Mouse (Mus musculus): ENCODE data around the gene Igsf8. TPM values are rescaled to one million over a fixed set of nuclear protein-coding genes. Genes with fewer than 3 reads are reported as not detected.

Igsf8 gene
- total RNA-seq, 2 experiments from 2014 or later: 45.3 to 55.6 TPM

GRCm38 (mm10) chr1:172302311-172302710 lies 40.9 kb downstream of the Igsf8 start:
- no peak for DNase-seq (ENCODE audit: low spot score in 2 of 2)

GRCm38 (mm10) chr1:172302851-172303250 lies 41.4 kb downstream of the Igsf8 start:
- no peak for DNase-seq (ENCODE audit: low spot score in 2 of 2)

GRCm38 (mm10) chr1:172304443-172304842 lies 43.0 kb downstream of the Igsf8 start:
- DNase-seq (ENCODE audit: low spot score in 2 of 2): no peak

GRCm38 (mm10) chr1:172305153-172305552 lies 43.7 kb downstream of the Igsf8 start:
- no peak for DNase-seq (ENCODE audit: low spot score in 2 of 2)

DNA sequence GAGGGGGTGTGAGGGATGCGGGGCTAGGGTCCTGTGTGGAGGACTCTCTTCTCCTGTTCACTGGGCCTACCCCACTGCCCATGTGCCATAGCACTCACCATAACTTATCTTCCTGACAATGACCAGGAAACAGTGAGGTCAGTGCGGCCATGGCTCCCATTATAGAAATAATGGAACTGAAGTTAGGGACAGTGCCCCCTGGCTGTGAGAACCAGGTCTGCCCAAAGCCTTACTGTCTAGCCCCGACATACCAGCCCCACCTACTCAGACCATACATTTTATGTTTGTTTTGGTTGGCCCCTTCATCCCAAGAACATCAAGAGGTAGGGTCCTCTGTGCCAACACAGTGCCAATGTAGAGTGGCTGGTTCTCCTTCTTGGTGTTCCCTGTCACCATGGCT lies 44.2 kb downstream of the Igsf8 start:
- no peak for DNase-seq (ENCODE audit: low spot score in 2 of 2)

DNA sequence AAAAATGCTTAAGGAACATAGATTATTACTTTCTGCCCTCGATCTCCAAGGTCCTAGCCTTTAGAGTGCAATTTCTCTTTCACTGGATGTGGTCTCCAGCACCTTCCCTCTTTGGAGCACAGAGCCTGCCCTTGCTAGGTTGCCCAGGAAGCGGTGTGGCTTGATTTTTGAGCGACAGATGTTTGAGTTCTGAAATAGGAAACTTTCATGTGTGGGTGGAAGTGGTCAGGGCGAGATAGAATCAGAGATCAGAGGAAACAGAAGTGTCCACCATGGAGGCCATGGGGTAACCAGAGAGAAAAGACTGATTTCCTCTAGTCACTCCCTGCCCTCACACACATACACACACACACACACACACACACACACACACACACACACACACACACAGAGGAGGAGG lies 44.8 kb downstream of the Igsf8 start:
- DNase-seq (ENCODE audit: low spot score in 2 of 2): no peak

- DNase-seq (ENCODE audit: low spot score in 2 of 2): no peak
These were observed 45.4 kb downstream of the Igsf8 start for GRCm38 (mm10) chr1:172306885-172307284.

- no peak for DNase-seq (ENCODE audit: low spot score in 2 of 2)
These were observed 46.5 kb downstream of the Igsf8 start for GRCm38 (mm10) chr1:172307936-172308335.

DNA sequence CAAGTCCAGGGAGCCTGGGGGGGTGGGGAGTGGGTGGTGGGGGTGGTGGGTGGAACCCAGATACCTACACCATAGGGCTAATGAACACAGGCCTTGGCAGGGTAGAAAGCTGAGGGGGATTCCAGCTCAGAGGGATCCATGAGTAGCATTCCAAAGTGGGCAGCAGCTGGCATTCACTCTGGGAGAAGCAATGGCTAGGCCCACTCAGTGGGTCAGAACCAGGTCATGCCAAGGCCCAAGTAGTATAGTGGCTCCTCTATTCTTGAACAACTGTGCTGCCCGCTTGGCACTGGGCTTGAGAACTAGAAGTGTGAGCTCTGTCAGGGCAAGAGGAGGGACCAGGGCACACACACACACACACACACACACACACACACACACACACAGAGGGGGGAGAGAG lies 47.0 kb downstream of the Igsf8 start:
- no peak for DNase-seq (ENCODE audit: low spot score in 2 of 2)

DNA sequence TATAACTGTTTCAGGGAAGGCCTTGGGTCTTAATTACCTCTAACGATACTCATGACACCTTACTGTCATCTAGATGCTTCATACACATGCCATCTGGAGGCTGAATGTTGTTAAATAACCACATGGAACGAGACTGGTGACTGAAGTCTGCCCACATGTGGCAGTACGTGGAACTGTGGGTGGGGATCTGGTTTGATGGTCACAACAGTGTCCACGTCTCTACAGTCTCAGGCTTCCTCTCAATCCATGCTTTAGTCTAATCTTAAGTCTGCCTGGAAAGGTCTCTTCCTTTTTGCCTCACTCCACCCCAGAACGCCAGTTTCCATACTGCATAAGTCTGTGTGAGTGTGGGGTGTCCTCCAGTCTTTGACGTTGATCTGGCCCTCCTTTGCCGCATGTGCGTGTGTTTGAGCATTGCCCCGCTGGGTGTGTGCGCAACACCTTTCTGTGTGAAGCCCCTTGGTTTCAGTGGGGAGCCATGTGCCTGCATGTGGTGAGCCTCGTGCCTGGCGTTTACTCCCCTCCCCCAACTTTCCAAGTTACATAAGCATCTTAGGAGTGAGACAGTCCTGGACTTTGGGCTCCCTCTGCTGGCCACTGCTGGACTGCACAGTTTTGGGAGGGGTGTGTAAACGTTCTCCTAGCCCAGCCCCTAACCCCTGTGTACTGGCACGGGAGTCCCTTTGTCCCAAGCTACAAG lies 48.4 kb downstream of the Igsf8 start:
- peak; percentile 75 to 90 for DNase-seq (ENCODE audit: low spot score in 2 of 2)

GRCm38 (mm10) chr1:172311248-172311906 lies 49.9 kb downstream of the Igsf8 start:
- DNase-seq (ENCODE audit: low spot score in 2 of 2): peak in 1 of 2 experiments; percentile 40

DNA sequence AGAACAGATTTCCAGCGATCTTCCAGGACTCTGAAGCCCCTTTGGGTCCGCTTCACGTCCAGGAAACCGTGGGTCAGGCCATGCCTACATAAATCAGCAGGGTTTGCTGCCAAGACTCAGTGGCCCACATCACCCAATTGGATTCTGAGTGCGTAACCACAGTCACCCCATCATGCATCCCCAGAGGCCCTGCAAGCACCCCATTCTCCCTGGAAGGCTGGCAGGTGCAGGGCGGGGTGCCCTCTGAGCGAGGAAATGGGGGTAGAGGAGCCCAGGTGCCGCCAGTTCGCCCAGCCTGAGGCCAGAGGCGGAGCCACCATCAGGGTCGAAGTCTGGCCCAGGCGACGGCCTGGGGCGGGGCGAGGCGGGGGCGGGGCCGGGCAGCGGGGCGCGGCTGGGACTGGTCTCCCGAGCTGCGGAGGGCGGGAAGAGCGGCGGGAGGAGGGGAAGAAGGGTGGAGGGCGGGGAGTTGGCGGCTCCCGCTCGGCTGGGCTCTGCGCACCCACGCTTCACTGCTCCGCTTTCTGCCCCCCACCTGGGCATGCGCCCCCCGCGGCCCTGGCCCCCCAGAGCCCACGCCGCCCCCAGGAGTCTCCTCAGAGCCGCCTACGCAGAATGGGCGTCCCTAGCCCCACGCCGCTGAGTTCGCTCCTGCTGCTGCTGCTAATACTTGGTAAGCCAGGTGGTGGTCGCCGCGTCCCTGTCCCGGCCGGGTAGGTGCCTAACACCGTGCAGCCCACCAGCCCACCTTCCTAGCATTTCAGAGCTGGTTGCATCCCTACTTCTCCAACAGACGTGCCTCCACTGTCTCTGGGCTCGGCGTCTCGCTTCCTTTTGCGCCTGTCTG lies 50.7 kb downstream of the Igsf8 start:
- peak; percentile 79 to 87 for DNase-seq (ENCODE audit: low spot score in 2 of 2)

- DNase-seq (ENCODE audit: low spot score in 2 of 2): peak in 1 of 2 experiments; percentile 24
These were observed 51.5 kb downstream of the Igsf8 start for GRCm38 (mm10) chr1:172312768-172313561.

DNA sequence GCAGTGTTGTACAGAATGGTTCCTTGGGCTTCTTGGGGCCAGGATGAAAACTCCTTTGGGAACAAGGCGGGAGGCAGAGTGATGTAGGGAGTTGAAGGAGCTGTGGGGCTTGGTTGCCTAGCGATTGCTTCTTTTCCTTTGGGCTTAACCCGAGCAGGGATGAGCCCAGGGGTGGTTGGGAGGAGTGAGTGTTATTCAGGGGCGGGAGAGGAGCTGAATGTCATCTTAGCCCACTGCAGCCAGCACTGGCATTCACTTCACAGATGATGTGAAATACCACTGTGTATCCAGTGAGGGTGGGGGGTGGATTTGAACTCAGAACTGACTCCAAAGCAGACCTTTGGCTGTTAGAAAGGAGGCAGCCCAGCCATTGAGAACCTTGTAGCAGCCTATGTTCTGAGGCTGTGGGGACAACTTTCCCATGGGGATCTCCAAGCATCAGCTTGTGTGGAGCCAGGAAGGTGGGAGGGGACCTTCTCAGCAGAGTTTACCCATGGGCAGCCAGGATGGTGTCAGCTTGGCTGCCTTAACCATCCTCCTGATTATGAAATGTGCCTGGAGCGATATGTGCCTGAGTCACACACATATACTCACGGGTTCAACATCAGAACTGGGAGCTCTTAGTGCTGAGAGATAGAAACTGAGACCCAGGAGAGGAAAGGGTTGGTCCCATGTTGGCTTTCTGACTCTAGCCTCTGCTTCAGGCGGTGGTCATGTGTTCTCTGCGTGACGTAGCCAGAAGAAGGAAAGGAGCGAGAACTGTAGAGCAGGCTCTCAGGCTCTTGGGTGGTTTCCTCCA lies 52.4 kb downstream of the Igsf8 start:
- no peak for DNase-seq (ENCODE audit: low spot score in 2 of 2)

DNA sequence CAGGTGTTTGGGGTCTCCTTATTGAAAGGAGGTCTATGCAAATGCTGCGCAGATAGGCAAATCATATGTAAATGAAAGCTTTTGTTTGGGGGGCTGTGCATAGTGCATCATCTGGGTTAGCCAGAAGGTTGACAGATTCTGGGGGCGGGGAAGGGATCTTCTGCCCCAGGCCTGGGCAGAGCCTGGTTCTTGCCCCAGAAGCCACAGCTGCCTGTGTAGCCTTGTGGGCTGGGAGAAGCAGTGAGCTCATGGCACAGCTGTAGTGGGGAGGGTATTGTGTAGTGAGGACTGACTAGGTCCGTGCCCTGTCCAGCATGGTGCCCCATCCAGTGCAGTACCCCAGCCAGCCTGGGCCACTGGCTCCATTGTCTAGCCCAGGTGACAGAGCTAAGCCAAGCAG lies 53.5 kb downstream of the Igsf8 start:
- DNase-seq (ENCODE audit: low spot score in 2 of 2): no peak

GRCm38 (mm10) chr1:172317431-172317830 lies 56.0 kb downstream of the Igsf8 start:
- no peak for DNase-seq (ENCODE audit: low spot score in 2 of 2)

GRCm38 (mm10) chr1:172317946-172318345 lies 56.5 kb downstream of the Igsf8 start:
- DNase-seq (ENCODE audit: low spot score in 2 of 2): no peak

GRCm38 (mm10) chr1:172318424-172319035 lies 57.1 kb downstream of the Igsf8 start:
- no peak for DNase-seq (ENCODE audit: low spot score in 2 of 2)

- DNase-seq (ENCODE audit: low spot score in 2 of 2): no peak
These were observed 57.9 kb downstream of the Igsf8 start for GRCm38 (mm10) chr1:172319346-172319745.

DNA sequence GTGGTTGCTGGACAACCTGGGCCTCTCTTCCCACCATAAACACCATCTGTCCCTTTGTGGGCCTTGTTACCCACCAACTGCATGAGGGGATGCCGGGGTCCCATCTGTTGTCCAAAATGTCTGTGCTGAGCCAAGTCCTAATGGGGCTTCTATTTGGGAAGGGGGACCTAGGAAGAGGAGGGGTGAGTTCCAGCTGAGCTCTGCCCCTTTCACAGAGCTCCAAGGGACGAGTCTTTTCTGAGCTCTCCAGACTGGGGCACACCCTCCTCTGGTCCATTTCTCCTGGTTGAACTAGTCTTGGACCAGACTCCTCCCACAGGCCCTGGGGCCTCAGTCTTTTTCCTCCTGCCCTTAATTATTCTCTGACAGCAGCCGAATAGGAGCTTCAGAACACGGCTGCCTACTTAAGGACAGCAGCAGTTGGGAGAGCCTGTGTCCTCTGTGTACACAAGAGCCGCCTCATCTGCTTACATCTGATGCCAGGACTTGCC lies 58.5 kb downstream of the Igsf8 start:
- no peak for DNase-seq (ENCODE audit: low spot score in 2 of 2)
